Mouse (Mus musculus) intestine, postnatal 0 days (tissue): Measurements from ENCODE around the gene Abca4. TPM values are rescaled to one million over a fixed set of nuclear protein-coding genes. Genes with fewer than 3 reads are reported as not detected.

ENCODE experiments used
- ATAC-seq: fragments of 200-750 bp; cut with Nextera tagmentation; 2 replicates; pipeline ENCODE4 v1.8.0; 2017; ENCODE audit warnings: mild to moderate bottlenecking, moderate TSS enrichment, moderate library complexity
- H3K27ac ChIP-seq: fragments of 300-500 bp; sonication (generic); 2 replicates; pipeline ENCODE4 v1.5.1; 2014; ENCODE audit warnings: mild to moderate bottlenecking, low read depth, low read length, moderate library complexity
- H3K27me3 ChIP-seq: fragments of 300-500 bp; sonication (generic); replicated peaks from 2 replicates; pipeline ENCODE4 v1.6.1; 2014; ENCODE audit warnings: low read length, mixed read lengths; ENCODE audit not compliant: control insufficient read depth, insufficient read depth
- H3K36me3 ChIP-seq: fragments of 300-500 bp; sonication (generic); 2 replicates; pipeline ENCODE4 v1.6.1; 2014; ENCODE audit warnings: mild to moderate bottlenecking, moderate library complexity; ENCODE audit not compliant: control insufficient read depth, insufficient read depth
- H3K4me1 ChIP-seq: fragments of 300-500 bp; sonication (generic); replicated peaks from 2 replicates; pipeline ENCODE4 v1.6.1; 2014; ENCODE audit warnings: antibody characterized with exemption, low read length, mixed read lengths; ENCODE audit not compliant: control insufficient read depth, insufficient read depth
- H3K4me2 ChIP-seq: fragments of 300-500 bp; sonication (generic); replicated peaks from 2 replicates; pipeline ENCODE4 v1.6.1; 2014; ENCODE audit warnings: low read depth, mild to moderate bottlenecking, moderate library complexity
- H3K4me3 ChIP-seq: fragments of 300-500 bp; sonication (generic); 2 replicates; pipeline ENCODE4 v1.5.1; 2014; ENCODE audit warnings: low read depth, low read length
- H3K9ac ChIP-seq: fragments of 300-500 bp; sonication (generic); 2 replicates; pipeline ENCODE4 v1.6.1; 2014; ENCODE audit warnings: mild to moderate bottlenecking, low read depth, low read length
- H3K9me3 ChIP-seq: fragments of 300-500 bp; sonication (generic); 2 replicates; pipeline ENCODE4 v1.6.1; 2016; ENCODE audit warnings: mixed run types; ENCODE audit not compliant: control insufficient read depth
- CTCF ChIP-seq: sonication (generic); IDR thresholded peaks from 2 replicates; pipeline ENCODE4 v1.5.1; 2016; ENCODE audit warnings: low read depth, mild to moderate bottlenecking, control low read depth, antibody characterized with exemption, moderate library complexity
- WGBS: fragments of 180-500 bp; shearing (Covaris S2); extraction: QIAGEN DNeasy Blood & Tissue Kit; methylation state at CpG from one replicate; pipeline ENCODE4 v1.1.7; 2014; 5-methylcytosine and 5-hydroxymethylcytosine counted together
- polyA plus RNA-seq: library from polyadenylated mRNA; unstranded; fragments of >200 nt; fragmentation: Nextera tagmentation; extraction: Ambion mirVana; gene quantifications from 2 replicates; pipeline ENCODE4 v1.2.1, GENCODE M21; 2015

Abca4 gene
- polyA plus RNA-seq, 1 experiment from 2014 or later: 0.56 TPM

- Histone ChIP-seq H3K9me3 (no peaks in the 10 kb centered on the region), H3K9ac (no peak overlapping the region), H3K4me1 (0 out of 2 replicates have a peak, but pooled peaks cover 10% of the 10 kb centered on the region), H3K27ac (no peak overlapping the region; the same call in 1 of the 2 replicates), H3K27me3 (no peaks in the 10 kb centered on the region), H3K36me3 (no peaks in the 10 kb centered on the region), H3K4me2 (peak overlapping the region; percentile 13; the same call in 1 of the 2 replicates), H3K4me3 (no peak overlapping the region)
- 64% methylated on average over 15 of the region's 15 CpGs for WGBS
- no peak for ATAC-seq
- no peak for TF ChIP-seq CTCF
Measured at GRCm38 (mm10) chr3:122208296-122209225, 164.3 kb downstream of the Abca4 start.

GRCm38 (mm10) chr3:122209511-122209910 is 165.3 kb downstream of the Abca4 start:
- Histone ChIP-seq H3K4me2 (0 out of 2 replicates have a peak overlapping the region, but pooled peaks have one; percentile 3), H3K4me1 (0 out of 2 replicates have a peak, but pooled peaks cover 10% of the 10 kb centered on the region), H3K4me3 (no peak overlapping the region), H3K36me3 (no peaks in the 10 kb centered on the region), H3K9ac (no peak overlapping the region), H3K27me3 (no peaks in the 10 kb centered on the region), H3K27ac (peak overlapping the region; percentile 55), H3K9me3 (no peaks in the 10 kb centered on the region)
- peak; percentile 24; the same call in 1 of the 2 replicates for ATAC-seq
- TF ChIP-seq CTCF: no peak
- 59% methylated on average over 11 of the region's 11 CpGs for WGBS

GRCm38 (mm10) chr3:122210434-122210833 is 166.2 kb downstream of the Abca4 start:
- H3K36me3 ChIP-seq: no peaks in the 10 kb centered on the region
- H3K4me2 ChIP-seq: no peak overlapping the region
- H3K9ac ChIP-seq: no peak overlapping the region
- TF ChIP-seq CTCF: no peak
- H3K4me1 ChIP-seq: 0 out of 2 replicates have a peak, but pooled peaks cover 10% of the 10 kb centered on the region
- H3K27ac ChIP-seq: no peak overlapping the region
- WGBS: 60% methylated on average over 5 of the region's 5 CpGs
- H3K27me3 ChIP-seq: no peaks in the 10 kb centered on the region
- ATAC-seq: no peak
- H3K9me3 ChIP-seq: no peaks in the 10 kb centered on the region
- no peak overlapping the region for H3K4me3 ChIP-seq

GRCm38 (mm10) chr3:122210846-122211245 is 166.6 kb downstream of the Abca4 start:
- ATAC-seq: no peak
- H3K9me3 ChIP-seq: no peaks in the 10 kb centered on the region
- TF ChIP-seq CTCF: no peak
- H3K27me3 ChIP-seq: no peaks in the 10 kb centered on the region
- no peak overlapping the region for H3K9ac ChIP-seq
- no peak overlapping the region for H3K4me2 ChIP-seq
- H3K27ac ChIP-seq: no peak overlapping the region
- WGBS: 73% methylated on average over 7 of the region's 7 CpGs
- H3K4me1 ChIP-seq: 0 out of 2 replicates have a peak, but pooled peaks cover 10% of the 10 kb centered on the region
- H3K4me3 ChIP-seq: no peak overlapping the region
- no peaks in the 10 kb centered on the region for H3K36me3 ChIP-seq

- Histone ChIP-seq H3K4me2 (no peak overlapping the region), H3K36me3 (no peaks in the 10 kb centered on the region), H3K27me3 (no peaks in the 10 kb centered on the region), H3K4me1 (0 out of 2 replicates have a peak, but pooled peaks cover 7% of the 10 kb centered on the region), H3K27ac (no peak overlapping the region), H3K9me3 (no peaks in the 10 kb centered on the region), H3K9ac (no peak overlapping the region), H3K4me3 (no peak overlapping the region)
- no peak for TF ChIP-seq CTCF
- no peak for ATAC-seq
- 61% methylated on average over 13 of the region's 13 CpGs for WGBS
Measured at GRCm38 (mm10) chr3:122211446-122212125, 167.3 kb downstream of the Abca4 start.
